Mouse (Mus musculus) hindbrain, embryonic 14.5 days (tissue): ENCODE measurements around the gene Ccdc160. TPM values are rescaled to one million over a fixed set of nuclear protein-coding genes. Genes with fewer than 3 reads are reported as not detected.

Source experiments
- ATAC-seq: fragments of 200-750 bp; cut with Nextera tagmentation; 2 replicates; pipeline ENCODE4 v1.8.0; 2017; ENCODE audit warnings: moderate number of reproducible peaks, mild to moderate bottlenecking, moderate TSS enrichment, moderate library complexity; ENCODE audit not compliant: low FRiP score
- DNase-seq: peaks from one replicate; pipeline ENCODE4 v3.0.0-alpha.2; 2015; ENCODE audit warnings: low spot score
- H3K27ac ChIP-seq: fragments of 300-500 bp; sonication (generic); 2 replicates; pipeline ENCODE4 v1.5.1; 2014; ENCODE audit warnings: mild to moderate bottlenecking, moderate library complexity
- H3K27me3 ChIP-seq: fragments of 300-500 bp; sonication (generic); 2 replicates; pipeline ENCODE4 v1.6.1; 2014; ENCODE audit warnings: mild to moderate bottlenecking, low read length, mixed read lengths; ENCODE audit not compliant: control insufficient read depth, insufficient read depth
- H3K36me3 ChIP-seq: fragments of 300-500 bp; sonication (generic); replicated peaks from 2 replicates; pipeline ENCODE4 v1.6.1; 2014; ENCODE audit not compliant: control insufficient read depth, insufficient read depth
- H3K4me1 ChIP-seq: fragments of 300-500 bp; sonication (generic); replicated peaks from 2 replicates; pipeline ENCODE4 v1.6.1; 2014; ENCODE audit warnings: antibody characterized with exemption, low read length, mixed read lengths; ENCODE audit not compliant: control insufficient read depth, insufficient read depth
- H3K4me2 ChIP-seq: fragments of 300-500 bp; sonication (generic); replicated peaks from 2 replicates; pipeline ENCODE4 v1.6.1; 2014; ENCODE audit warnings: mild to moderate bottlenecking, moderate library complexity
- H3K4me3 ChIP-seq: fragments of 300-500 bp; sonication (generic); replicated peaks from 2 replicates; pipeline ENCODE4 v1.5.1; 2014; ENCODE audit warnings: mild to moderate bottlenecking, low read length
- H3K9ac ChIP-seq: fragments of 300-500 bp; sonication (generic); 2 replicates; pipeline ENCODE4 v1.6.1; 2014
- H3K9me3 ChIP-seq: fragments of 300-500 bp; sonication (generic); 2 replicates; pipeline ENCODE4 v1.6.1; 2016; ENCODE audit warnings: low read length; ENCODE audit not compliant: control insufficient read depth
- WGBS: fragments of 180-500 bp; shearing (Covaris S2); extraction: QIAGEN DNeasy Blood & Tissue Kit; methylation state at CpG from one replicate; pipeline ENCODE4 v1.1.7; 2014; 5-methylcytosine and 5-hydroxymethylcytosine counted together
- polyA plus RNA-seq: library from polyadenylated mRNA; unstranded; fragments of >200 nt; fragmentation: Nextera tagmentation; extraction: Ambion mirVana; gene quantifications from 2 replicates; pipeline ENCODE4 v1.2.1, GENCODE M21; 2014

Ccdc160 gene
- 8.2 and 9.4 TPM in 2 replicates for polyA plus RNA-seq

DNA sequence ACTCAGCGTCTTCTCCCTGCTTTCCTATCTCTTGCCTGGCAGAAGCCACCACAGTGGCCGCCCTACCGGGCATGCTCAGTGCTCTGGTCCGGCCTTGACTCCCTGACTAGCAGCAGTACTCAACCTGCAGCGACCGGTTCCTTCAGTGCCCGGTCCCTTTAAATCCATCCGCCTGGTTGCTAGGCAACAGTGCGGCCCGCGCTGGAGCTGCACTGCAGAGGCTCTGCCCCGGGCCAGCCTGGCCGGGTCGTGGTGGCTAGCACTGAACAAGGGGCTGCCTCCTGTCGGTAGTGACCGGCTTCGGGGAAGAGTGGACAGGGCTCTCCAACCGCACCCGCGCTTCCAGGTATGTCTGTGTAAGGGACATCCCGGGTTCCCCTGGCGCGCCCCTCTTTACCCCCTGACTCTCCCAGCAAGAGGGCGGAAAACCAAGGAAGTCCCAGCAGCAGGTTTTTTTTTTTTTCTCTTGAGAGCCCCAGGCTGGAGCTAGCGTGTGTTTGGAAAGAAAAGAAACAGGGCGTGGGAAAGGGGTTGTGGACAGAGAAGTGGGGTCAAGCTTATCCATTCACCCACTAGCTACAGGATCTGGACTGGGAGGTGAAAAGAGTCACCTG, at the start of gene Ccdc160:
TSS of gene Ccdc160 (plus strand) at position 221 of the 614 bp plus-strand sequence.
- Histone ChIP-seq H3K27me3 (no peaks in the 10 kb centered on the region), H3K4me1 (0 out of 2 replicates have a peak, but pooled peaks cover 4% of the 10 kb centered on the region), H3K27ac (peak within 1 kb of the TSS; percentile 54), H3K4me2 (peak within 1 kb of the TSS; percentile 51), H3K36me3 (no peaks in the 10 kb centered on the region), H3K9ac (peak within 1 kb of the TSS; percentile 61), H3K4me3 (peak within 1 kb of the TSS; percentile 48), H3K9me3 (no peaks in the 10 kb centered on the region)
- ATAC-seq (peak; percentile 98), DNase-seq (peak; percentile 79)
- WGBS, result 18% methylated on average over 26 of the region's 26 CpGs

DNA sequence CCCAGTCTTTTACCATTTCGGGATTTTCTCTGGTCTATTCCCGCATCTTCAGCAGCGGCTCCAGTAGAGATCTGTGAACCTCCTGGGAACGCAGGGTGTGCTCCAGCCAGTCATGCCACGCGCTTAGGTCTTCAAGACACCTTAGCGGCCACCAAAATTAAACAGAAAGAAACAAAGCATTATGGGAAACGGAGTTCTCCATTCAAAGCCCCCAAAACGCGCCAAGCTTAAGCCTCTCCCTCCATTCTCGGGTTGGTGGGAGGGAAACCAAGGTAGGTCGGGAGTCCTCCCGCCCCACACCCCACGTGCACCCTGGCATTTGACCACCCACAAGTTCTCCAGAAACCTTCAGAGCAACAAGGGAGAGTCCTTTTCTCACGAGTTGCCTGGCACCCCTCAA, 47.2 kb upstream of the Ccdc160 start:
- ATAC-seq, result no peak
- no peaks in the 10 kb centered on the region for H3K36me3 ChIP-seq
- H3K27me3 ChIP-seq, result peaks cover 27% of the 10 kb centered on the region
- peak overlapping the region; percentile 86 for H3K4me2 ChIP-seq
- H3K27ac ChIP-seq, result no peak overlapping the region
- no peaks in the 10 kb centered on the region for H3K4me1 ChIP-seq
- 11% methylated on average over 15 of the region's 15 CpGs for WGBS
- DNase-seq, result no peak
- H3K9ac ChIP-seq, result no peak overlapping the region
- no peaks in the 10 kb centered on the region for H3K9me3 ChIP-seq
- peak overlapping the region; percentile 39 for H3K4me3 ChIP-seq

DNA sequence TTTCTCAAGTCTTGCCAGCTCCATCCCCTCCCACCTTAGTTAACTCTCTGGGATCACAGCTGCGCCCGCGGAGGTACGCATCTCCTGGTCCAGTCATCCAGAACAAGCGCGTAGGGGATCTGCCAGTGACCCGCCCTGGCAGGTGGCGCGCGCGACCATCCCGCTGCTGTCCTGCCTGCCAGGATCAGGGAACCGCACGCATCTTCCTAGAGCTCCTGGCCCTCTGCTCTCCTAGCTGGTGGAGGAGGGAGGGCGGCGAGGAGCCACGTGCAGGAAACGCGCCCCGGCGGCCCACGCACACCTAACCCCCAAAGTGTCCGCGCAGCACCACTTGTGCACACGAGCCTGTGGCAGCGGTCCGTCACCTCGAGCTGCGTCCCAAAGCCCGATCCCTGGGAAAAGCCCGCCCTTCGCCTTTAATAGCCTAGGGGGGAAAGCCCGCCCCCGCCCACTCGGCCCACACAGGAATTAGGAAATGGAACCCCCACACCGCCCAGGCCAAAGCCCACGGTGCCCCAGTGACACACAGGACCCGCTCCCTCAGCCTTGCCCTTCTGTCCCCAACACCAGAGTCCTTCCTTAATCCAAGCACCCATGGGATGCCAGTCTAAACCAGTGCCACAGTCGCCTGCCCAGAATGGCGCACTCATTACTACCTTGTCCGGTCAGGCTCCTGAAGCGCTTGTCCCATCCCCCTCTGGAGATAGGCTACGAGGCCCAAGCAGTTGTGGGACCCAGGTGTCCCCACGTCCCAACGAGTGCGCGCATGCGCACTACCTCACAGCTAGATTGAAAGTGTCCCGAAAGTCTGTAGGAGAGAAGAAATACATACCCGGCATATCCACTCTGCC, 46.6 kb upstream of the Ccdc160 start:
- ATAC-seq, result no peak
- WGBS, result 20% methylated on average over 40 of the region's 50 CpGs
- H3K27me3 ChIP-seq, result peaks cover 27% of the 10 kb centered on the region

DNA sequence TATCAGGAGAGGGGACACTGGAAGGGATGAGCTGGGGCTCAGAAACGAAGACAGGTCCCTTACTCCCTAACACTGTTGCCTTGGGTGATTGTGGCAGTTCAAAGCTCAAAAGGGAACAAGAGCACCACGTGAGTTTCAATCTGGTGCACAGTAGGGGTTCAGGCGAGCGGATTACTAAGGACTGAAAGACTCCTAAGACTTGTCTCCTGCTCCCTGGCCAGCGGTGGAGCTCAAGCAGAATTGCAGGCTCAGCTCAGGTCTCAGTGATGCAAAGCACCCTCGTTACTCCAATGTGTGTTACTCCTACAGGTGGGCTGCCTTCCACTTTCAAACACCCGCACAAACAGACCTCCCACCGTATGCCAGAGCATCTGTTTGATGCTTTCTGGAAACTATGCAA, 45.5 kb upstream of the Ccdc160 start:
- no peak overlapping the region for H3K9ac ChIP-seq
- H3K4me2 ChIP-seq, result peak overlapping the region; percentile 86; the same call in 1 of the 2 replicates
- peaks cover 27% of the 10 kb centered on the region for H3K27me3 ChIP-seq
- H3K4me1 ChIP-seq, result no peaks in the 10 kb centered on the region
- WGBS, result 16% methylated on average over 8 of the region's 8 CpGs
- ATAC-seq, result no peak
- no peak for DNase-seq
- no peak overlapping the region for H3K4me3 ChIP-seq
- H3K27ac ChIP-seq, result no peak overlapping the region
- no peaks in the 10 kb centered on the region for H3K9me3 ChIP-seq
- H3K36me3 ChIP-seq, result no peaks in the 10 kb centered on the region

More for the DNA sequence above, 46.6 kb upstream of the Ccdc160 start:
- H3K4me2 ChIP-seq, result peak overlapping the region; percentile 86
- no peak overlapping the region for H3K27ac ChIP-seq
- no peaks in the 10 kb centered on the region for H3K4me1 ChIP-seq
- H3K9me3 ChIP-seq, result no peaks in the 10 kb centered on the region
- DNase-seq, result no peak
- no peaks in the 10 kb centered on the region for H3K36me3 ChIP-seq
- H3K4me3 ChIP-seq, result peak overlapping the region; percentile 39
- peak overlapping the region; percentile 41; the same call in 1 of the 2 replicates for H3K9ac ChIP-seq

DNA sequence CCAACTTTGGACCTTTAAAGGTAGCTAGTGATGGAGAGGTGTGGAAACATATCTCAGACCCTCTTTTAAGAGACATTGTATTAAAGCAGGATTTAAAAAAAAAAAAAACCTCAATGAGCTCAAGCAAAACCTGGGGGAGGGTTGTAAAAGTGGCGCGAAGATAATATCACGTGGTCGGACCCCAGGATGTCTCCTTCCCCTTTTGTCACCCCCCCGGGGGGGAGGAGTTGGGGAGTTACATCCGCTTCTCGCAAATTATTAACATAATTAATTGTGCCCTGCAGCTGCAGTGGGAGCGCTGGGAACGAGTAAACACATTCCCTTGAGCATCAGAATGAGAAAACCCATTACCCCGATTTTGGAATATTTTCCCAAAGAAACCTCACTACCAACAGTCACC, 45.1 kb upstream of the Ccdc160 start:
- ATAC-seq (no peak), DNase-seq (no peak)
- Histone ChIP-seq H3K27me3 (peaks cover 27% of the 10 kb centered on the region), H3K4me1 (no peaks in the 10 kb centered on the region), H3K9ac (no peak overlapping the region), H3K9me3 (no peaks in the 10 kb centered on the region), H3K27ac (no peak overlapping the region), H3K4me3 (no peak overlapping the region), H3K4me2 (no peak overlapping the region), H3K36me3 (no peaks in the 10 kb centered on the region)
- WGBS, result 17% methylated on average over 10 of the region's 10 CpGs

DNA sequence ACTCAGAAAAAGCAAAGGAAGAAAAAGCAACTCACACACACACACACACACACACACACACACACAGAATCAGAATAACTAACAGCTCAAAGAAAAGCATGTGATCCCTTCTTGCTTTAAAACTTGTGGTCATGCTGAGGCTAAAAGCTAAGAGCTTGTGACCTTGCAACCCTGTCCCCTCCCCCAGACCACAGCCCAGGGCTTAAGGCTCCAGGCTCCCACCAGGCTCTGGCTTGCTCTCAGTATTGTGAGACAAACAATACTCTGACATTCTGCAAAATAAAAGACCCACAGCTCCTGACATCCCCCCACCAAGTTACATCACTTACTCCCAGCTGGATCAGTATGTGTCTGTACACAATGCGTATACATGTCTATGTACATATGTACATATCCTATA, 44.2 kb upstream of the Ccdc160 start:
- DNase-seq, result no peak
- Histone ChIP-seq H3K4me1 (no peaks in the 10 kb centered on the region), H3K9me3 (no peaks in the 10 kb centered on the region), H3K9ac (no peak overlapping the region), H3K27ac (no peak overlapping the region), H3K36me3 (no peaks in the 10 kb centered on the region), H3K4me3 (no peak overlapping the region), H3K27me3 (peaks cover 27% of the 10 kb centered on the region), H3K4me2 (no peak overlapping the region)
- WGBS, result 35% methylated on average over 1 of the region's 1 CpGs
- no peak for ATAC-seq

DNA sequence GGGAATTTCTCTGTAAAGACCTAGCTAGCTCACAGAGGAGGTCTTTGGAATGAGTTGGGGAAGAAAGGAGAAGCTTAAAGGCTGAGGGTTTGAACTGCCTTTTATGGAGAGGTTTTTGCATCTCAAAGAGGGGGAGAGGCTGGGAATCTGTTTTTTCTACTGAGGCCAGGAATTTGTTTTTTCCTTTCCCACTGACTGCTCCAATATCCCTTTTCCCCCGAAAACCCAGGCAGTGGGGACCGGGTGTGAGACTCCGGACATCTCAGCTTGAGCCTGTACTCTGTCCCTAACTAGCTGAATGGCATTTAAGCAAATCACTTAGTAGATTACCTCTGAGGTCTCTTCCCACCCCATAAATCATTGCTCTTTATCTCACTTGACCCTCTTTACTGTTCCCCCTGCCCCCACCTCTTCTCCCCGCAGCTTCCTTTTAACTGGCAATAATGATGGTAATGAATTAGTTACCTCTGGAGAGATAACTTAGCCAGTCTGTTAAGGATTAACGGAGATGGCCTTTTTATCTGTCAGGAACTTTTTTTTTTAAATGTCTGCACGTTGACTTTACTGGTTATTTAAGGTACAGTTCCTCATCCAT, 37.4 kb upstream of the Ccdc160 start:
- no peaks in the 10 kb centered on the region for H3K9me3 ChIP-seq
- H3K4me1 ChIP-seq, result no peaks in the 10 kb centered on the region
- 26% methylated on average over 6 of the region's 6 CpGs for WGBS
- DNase-seq (no peak), ATAC-seq (no peak)
- H3K27ac ChIP-seq, result no peak overlapping the region
- H3K36me3 ChIP-seq, result no peaks in the 10 kb centered on the region
- no peak overlapping the region for H3K4me2 ChIP-seq
- H3K9ac ChIP-seq, result no peak overlapping the region
- H3K4me3 ChIP-seq, result no peak overlapping the region
- no peaks in the 10 kb centered on the region; the same call in 1 of the 2 replicates for H3K27me3 ChIP-seq

DNA sequence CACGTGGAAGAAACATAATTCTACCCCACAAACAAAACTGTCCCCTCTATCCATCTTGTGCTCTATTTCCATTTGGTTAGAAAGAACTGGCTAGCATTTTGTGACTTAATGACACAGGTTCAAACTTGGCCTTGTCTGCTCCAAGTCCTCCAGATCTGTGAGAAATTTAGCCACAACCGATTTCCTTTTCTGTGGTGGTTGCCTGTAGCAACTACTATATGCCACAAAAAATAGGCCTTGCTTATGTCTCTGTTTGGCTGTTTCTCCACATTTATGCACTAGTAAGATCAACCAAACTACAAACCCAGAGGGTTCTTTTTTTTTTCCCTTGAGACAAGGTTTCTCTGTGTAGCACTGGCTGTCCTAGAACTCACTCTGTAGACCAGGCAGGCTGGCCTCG, 33.8 kb upstream of the Ccdc160 start:
- DNase-seq, result no peak
- Histone ChIP-seq H3K27ac (no peak overlapping the region), H3K4me2 (no peak overlapping the region), H3K36me3 (no peaks in the 10 kb centered on the region), H3K4me3 (no peak overlapping the region), H3K9me3 (no peaks in the 10 kb centered on the region), H3K27me3 (no peaks in the 10 kb centered on the region; the same call in 1 of the 2 replicates), H3K4me1 (no peaks in the 10 kb centered on the region), H3K9ac (no peak overlapping the region)
- WGBS, result 93% methylated on average over 3 of the region's 3 CpGs
- no peak for ATAC-seq

DNA sequence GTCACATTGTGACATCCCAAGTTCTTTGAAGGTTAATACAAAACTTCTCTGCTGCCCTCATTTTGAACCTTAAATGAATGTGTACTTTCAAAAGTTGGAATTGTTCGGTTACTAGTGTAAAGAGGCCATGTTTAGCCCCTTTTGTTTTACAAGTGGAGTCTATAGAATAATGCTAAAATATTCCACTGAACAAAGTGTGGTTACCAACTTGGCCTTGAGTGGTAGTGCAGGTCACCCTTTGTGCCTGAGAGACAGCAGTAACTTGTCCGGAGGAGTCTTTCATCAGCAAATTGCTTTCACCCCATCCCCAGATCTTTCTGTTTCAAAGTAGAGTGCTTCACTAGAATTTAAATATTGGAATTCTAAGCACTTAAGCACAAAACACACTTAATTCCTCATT, 31.8 kb upstream of the Ccdc160 start:
- Histone ChIP-seq H3K4me1 (no peaks in the 10 kb centered on the region), H3K27ac (no peak overlapping the region), H3K27me3 (no peaks in the 10 kb centered on the region; the same call in 1 of the 2 replicates), H3K36me3 (no peaks in the 10 kb centered on the region), H3K9me3 (no peaks in the 10 kb centered on the region), H3K4me2 (no peak overlapping the region), H3K9ac (no peak overlapping the region), H3K4me3 (no peak overlapping the region)
- no peak for ATAC-seq
- DNase-seq, result no peak
- WGBS, result 68% methylated on average over 2 of the region's 2 CpGs
